Mouse (Mus musculus) layer of hippocampus, postnatal 10 days (tissue): ENCODE measurements around the gene Ipmk. TPM values are rescaled to one million over a fixed set of nuclear protein-coding genes. Genes with fewer than 3 reads are reported as not detected.
A peak's percentile ranks its signal among the peaks of the same experiment; 100 is the strongest.

Experiments
- DNase-seq, 2 experiments: peaks; one replicate each; pipeline ENCODE4 v3.0.0; 2021; ENCODE audit warnings: low spot score in 2 of 2
- total RNA-seq, 2 experiments: library from RNA; stranded (reverse); gene quantifications; 2 replicates each; pipeline ENCODE4 v1.2.3; 2021

The Ipmk gene
- total RNA-seq, 2 experiments from 2014 or later: 32.5 to 33.6 TPM

DNA sequence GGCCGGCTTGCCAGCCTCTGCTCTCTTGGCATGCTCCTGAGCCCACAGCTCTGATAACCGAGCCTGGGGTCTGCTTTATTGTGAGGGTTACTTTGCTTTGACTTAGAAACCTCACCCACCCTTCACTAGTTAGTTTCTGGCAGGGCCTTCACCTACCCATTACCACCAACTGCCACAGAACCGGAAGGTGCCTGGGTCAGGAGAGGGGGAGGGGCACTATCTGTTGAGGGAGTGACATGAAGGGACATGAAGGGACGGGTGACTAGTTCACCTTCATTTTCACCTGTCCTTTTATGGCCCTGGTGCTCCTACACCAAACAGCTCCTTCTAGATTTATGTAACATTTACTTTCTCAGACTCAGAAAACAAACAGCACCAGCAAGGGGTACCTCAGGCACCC is 8.1 kb upstream of the Ipmk start:
- no peak for DNase-seq

GRCm38 (mm10) chr10:71340195-71340594 is 7.4 kb upstream of the Ipmk start:
- DNase-seq: no peak

- no peak for DNase-seq
Observed at GRCm38 (mm10) chr10:71341290-71341689, 6.3 kb upstream of the Ipmk start.

DNA sequence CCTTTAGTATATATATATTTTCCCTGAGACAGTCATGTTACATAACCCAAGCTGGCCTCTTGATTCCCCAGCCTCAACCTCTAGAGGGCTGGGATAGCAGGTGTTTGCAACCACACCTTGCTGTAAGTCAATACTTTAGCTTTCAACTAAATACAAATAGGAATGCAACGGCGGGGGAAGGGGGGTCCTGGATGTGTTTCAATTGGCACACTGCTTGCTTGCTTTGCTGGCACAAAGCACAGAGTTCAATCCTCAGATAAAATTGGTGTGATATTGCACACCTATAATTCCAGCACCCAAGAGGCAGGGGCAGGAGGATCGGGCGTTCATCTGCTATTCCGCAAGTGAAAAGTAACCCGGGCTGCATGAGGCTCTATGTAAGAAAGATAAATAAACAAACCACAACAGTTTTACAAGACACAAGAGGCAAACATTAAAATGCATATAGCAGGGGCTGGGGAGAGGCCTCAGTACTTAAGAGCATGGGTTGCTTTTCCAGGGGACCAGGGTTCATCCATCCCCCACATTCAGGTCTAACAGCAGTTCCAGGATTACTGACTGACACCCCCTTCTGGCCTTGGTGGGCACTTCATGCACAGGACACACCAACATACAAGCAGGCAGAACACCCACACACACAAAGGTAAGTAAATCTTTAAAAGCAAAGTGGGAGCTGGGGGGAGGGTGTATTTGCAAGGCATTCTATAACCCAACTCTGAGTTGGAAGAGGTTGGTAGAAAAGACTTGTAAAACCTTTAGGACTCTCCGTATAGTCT is 5.3 kb upstream of the Ipmk start:
- no peak for DNase-seq

DNA sequence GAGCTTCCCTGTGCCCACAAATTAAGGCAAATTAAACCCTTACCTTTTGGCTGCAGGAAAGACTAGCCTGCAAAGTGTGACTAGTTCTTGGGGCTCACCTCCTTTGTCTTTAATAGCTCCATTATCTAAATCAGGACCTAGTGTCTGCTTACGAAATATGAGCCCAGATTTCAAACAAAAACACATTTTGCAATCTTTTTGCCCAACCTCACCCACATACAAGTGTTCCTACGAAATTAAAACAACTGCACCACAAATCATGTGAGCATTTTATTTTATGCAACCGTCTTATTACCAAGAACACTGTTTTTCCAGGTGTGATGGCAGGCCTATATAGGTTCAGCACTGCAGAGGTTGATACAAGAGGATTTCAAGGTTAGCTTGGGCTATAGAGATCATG is 4.4 kb upstream of the Ipmk start:
- DNase-seq: no peak

- no peak for DNase-seq
Observed at GRCm38 (mm10) chr10:71343567-71344265, 3.8 kb upstream of the Ipmk start.

DNA sequence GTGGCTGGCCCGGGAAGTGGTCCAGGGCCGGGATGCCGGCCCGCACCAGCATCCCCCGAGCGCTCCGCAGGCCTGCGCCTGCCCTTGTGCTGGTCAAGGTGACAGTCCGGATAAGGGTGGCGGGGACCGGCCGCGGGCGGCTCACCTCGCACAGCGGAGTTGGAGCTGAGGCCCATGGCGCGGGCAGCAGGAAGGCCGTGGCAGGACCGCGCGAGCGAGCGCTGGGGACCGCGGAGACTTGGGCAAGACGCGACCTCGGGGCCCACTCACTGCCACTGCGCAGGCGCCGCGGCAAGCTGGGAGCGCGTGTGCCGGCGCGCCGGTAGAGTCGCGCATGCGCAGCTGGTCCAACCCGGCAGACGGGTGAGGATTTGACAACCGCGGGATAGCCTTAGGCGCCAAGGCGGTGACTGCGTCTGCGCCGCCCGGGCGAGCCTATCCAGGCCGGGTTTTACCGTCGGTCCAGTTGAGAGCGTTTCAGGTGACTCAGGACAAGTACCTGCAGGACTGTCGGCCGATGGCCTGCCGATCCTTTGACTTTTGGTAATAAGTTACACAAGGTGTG is 2.9 kb upstream of the Ipmk start, which contains the start of gene Cisd1:
TSS of gene Cisd1 (minus strand) at position 376 of the 565 bp plus-strand sequence.
- peak; percentile 91 to 94 for DNase-seq

- DNase-seq: no peak
Observed at GRCm38 (mm10) chr10:71346106-71346505, 1.5 kb upstream of the Ipmk start.

- DNase-seq: no peak
Observed at GRCm38 (mm10) chr10:71346722-71347508, 648 bp upstream of the Ipmk start.

GRCm38 (mm10) chr10:71347964-71348636 is 537 bp downstream of the Ipmk start:
- DNase-seq: peak in 1 of 2 experiments; percentile 63

DNA sequence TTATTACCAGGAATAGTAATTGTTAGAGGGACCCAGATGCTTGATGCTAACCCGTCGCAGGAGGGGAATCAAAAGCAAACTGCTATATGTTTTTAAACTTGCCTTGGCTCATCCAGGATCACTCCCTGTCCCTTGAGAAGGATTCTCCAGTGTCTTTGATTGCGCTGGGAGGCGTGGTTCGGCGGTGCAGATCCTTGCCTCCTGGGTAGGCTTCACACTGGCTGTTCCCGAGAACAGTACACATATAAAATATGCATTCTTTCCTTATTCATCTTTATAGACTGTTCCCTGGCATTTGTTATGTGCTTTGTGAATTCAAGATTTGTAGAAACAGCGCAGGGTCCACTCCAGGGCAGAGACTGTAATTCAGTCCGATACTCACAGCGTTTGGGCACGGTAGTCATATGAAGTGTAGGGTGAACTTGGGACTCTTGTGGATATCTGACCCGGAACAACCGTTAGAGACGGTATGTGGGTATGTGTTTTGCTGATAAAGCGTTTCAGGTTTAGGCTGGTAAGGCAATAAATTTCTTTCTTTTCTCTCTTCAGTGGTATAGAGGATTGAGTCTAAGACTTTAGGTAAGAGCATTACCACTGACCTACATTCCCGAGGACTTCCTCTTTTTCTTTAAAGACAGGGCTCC is 1.2 kb downstream of the Ipmk start:
- no peak for DNase-seq

DNA sequence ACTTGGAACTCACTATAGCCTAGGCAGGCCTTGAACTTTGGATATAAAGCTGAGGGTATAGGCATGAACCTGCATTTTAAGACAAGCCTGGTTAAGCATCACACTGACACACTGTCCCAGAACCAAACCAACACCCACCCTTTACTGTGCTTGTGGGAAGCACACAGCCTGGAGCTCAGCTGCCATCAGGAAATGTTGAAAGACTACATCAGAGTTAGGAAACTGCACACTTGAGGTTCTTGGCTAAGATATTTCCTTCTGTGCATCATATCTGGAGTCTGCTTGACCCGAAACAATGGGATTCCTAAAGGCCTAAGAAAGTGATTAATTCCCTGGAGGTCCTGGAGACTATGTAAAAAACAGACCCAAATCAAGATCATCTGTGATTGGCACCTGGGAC is 1.7 kb downstream of the Ipmk start:
- no peak for DNase-seq

DNA sequence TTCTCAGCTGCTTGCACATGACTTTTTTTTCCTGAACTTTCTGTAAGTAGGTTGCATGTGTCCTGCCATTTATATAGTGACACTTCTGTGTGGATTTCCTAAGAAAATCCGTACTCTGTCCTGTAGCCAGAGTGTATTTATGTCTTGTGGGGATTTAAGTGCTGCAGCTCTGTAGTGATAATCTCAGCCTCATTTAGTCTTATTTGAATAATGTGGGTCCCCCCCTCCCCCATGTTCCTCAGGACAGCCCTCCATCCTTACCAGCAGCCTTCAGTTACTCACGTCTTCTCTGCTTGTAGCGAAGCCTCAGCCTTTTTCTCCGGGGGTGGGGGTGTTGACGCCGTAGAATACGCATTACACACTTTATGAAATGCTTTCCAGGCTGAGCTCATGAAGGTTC is 3.7 kb downstream of the Ipmk start:
- no peak for DNase-seq

DNA sequence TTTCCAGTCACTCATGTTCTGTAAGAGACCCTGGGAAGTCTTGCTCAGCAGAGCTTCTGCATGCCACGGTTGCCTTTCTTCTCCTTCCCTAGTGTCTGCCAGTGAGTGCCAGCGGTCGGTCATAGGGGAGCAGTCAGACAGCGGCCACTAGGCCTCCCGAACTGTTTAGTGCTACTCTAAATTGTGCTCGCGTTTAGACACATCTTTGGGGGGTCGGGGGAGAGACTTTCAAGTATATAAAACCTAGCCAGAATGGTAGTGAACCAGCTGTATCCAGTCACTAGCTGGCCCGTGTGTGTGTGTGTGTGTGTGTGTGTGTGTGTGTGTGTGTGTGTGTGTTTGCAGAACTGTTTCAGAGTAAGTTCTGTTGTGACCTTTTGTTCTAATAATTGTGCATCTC is 6.3 kb downstream of the Ipmk start:
- no peak for DNase-seq

DNA sequence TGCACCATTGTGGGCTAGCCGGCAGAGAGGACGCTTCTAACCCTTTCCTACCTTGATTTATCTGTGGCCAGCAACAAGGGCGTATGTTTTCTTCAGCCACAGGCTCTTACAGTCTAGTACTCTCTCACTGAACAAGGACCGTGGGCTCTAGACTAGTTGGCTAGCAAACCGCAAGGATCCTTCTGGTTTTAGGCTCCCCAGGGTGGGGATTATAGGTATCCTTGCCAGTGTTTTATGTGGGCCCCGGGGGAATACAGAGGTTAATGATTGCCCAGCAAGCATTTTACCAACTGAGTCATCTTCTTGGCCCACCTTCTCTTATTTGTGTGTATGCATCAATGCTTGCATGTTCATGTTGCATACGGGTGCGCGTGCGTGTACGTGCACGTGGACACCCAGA is 7.4 kb downstream of the Ipmk start:
- no peak for DNase-seq

DNA sequence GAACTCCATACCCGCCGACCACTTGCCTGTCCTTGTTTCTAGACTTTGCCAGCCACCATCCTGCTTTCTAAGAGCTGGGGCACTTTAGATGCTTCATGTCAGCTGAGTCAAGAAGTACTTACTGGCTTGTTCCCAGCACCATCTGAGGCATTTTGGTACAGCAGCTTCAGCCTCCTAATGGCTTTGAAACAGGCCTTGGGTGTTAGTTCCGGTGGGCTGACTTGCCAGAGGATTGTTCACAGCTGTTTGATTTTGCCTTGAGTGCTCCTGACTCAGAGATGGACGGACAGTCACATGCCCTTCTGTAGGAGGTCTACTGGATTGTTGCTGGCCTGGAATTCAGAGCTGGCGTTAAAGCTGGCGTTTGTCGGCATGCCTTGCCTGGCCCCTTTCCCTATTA is 13.5 kb downstream of the Ipmk start:
- no peak for DNase-seq

GRCm38 (mm10) chr10:71361836-71362562 is 14.4 kb downstream of the Ipmk start:
- no peak for DNase-seq

DNA sequence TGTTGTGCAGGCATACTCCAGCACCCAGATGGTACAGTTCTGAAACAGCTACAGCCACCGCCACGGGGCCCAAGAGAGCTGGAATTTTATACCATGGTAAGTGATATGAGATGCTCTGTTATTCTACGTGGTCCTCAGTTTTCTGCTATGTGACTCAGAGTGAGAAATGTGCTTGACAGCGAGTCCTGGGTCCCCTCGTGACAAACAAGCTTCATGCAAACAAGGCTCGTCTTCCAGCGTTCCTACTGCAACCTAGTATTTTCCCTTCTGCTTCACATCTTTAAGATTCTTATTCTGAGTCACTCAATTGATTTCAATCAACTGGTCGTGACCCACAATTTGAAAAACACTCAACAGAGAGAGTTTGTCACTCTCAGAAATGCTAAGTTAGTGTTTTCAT is 15.9 kb downstream of the Ipmk start:
- no peak for DNase-seq

GRCm38 (mm10) chr10:71363858-71364257 is 16.3 kb downstream of the Ipmk start:
- no peak for DNase-seq
